Mouse (Mus musculus): Measurements from ENCODE around the gene Myo5a. TPM values are rescaled to one million over a fixed set of nuclear protein-coding genes. Genes with fewer than 3 reads are reported as not detected.

Gene Myo5a
- 23.6 and 28.0 TPM in 2 replicates for polyA plus RNA-seq (2012; rRNA removed)
- polyA plus RNA-seq (2014; fragmentation: Nextera tagmentation; extraction: Ambion mirVana), result 20.0 and 26.3 TPM in 2 replicates

DNA sequence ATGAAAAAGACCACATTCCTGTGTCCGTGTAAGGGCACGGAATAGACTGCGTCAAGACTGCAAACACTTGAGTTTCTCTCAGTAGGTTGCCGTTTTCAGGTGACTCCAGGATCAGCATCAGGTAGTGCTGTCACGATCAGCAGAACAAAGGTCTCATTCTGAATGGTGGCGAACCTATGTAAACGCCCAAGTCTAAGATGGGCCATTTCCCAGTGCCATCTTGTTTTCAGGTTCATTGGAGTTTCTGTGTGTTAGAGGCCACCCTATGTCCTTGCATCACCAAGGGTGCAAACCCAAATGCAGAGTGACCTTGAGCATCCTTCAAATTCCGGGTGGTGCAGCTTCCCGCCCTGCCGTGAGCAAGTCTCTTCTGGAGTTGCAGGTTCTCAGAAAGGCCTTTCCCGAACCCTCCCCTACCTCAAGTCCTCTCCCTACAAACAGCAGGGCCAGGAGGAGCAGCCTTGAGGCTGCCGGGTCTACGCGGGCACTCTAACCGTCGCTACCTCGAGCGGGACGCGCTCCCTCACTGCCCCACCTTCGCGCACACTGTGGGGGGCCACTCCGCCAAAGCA, at the start of gene Myo5a:
TSS of gene Myo5a (plus strand) at position 559 of the 572 bp plus-strand sequence.
- H3K4me2 ChIP-seq (replicated peaks; ENCODE audit: low read depth, low read length, severe bottlenecking), result peak within 1 kb of the TSS; percentile 85
- H3K9me3 ChIP-seq (ENCODE audit: control insufficient read depth, low read length), result no peaks in the 10 kb centered on the region
- peaks cover 4% of the 10 kb centered on the region; the same call in 1 of the 2 replicates for H3K4me1 ChIP-seq (ENCODE audit: control insufficient read depth, insufficient read depth, low read length)
- no peaks in the 10 kb centered on the region for H3K36me3 ChIP-seq (ENCODE audit: control insufficient read depth, insufficient read depth, low read length)
- H3K9ac ChIP-seq (ENCODE audit: low read depth, low read length, severe bottlenecking), result peak within 1 kb of the TSS; percentile 88
- H3K4me3 ChIP-seq (replicated peaks; ENCODE audit: low read length), result peak within 1 kb of the TSS; percentile 82
- no peaks in the 10 kb centered on the region for H3K27me3 ChIP-seq (ENCODE audit: control insufficient read depth, insufficient read depth, low read length)
- no peak for DNase-seq (ENCODE audit: low spot score)
- peak; percentile 36; the same call in 1 of the 2 replicates for ATAC-seq (ENCODE audit: low FRiP score, low read depth)
- peak within 1 kb of the TSS; percentile 92 for H3K27ac ChIP-seq (replicated peaks; ENCODE audit: low read depth, low read length)
- no peak for TF ChIP-seq POLR2A (IDR thresholded peaks at IDR 0.05; ENCODE audit: borderline replicate concordance, extremely low read depth, insufficient read depth, insufficient read length)
- WGBS, result 23% methylated on average over 22 of the region's 23 CpGs

DNA sequence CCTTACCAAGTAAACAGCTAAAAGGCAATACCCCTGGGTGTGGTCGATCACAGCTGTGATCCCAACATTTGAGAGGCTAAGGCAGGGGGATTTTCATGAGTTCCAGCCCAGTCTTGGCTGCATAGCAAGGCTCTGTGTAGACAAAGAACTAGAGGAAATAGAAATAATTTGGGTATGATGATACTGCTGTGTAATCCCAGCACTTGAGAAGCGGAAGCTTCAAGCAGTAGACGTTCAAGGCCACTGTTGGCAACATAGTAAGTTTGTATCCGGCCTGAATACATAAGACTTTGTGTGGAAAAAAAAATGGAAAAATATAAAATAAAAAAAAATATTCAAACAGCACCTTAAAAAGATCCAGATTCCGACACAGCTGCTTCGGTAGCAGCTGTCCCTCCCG, 48.3 kb upstream of the Myo5a start:
- no peak overlapping the region for H3K9ac ChIP-seq (ENCODE audit: low read depth, low read length, severe bottlenecking)
- H3K4me3 ChIP-seq (replicated peaks; ENCODE audit: low read length), result no peak overlapping the region
- no peak for ATAC-seq (ENCODE audit: low FRiP score, low read depth)
- WGBS, result 83% methylated on average over 7 of the region's 7 CpGs
- peaks cover 22% of the 10 kb centered on the region for H3K36me3 ChIP-seq (ENCODE audit: control insufficient read depth, insufficient read depth, low read length)
- DNase-seq (ENCODE audit: low spot score), result peak; percentile 14
- H3K9me3 ChIP-seq (ENCODE audit: control insufficient read depth, low read length), result no peaks in the 10 kb centered on the region
- no peak overlapping the region for H3K27ac ChIP-seq (replicated peaks; ENCODE audit: low read depth, low read length)
- no peaks in the 10 kb centered on the region for H3K4me1 ChIP-seq (ENCODE audit: control insufficient read depth, insufficient read depth, low read length)
- TF ChIP-seq POLR2A (IDR thresholded peaks at IDR 0.05; ENCODE audit: borderline replicate concordance, extremely low read depth, insufficient read depth, insufficient read length), result no peak
- H3K4me2 ChIP-seq (replicated peaks; ENCODE audit: low read depth, low read length, severe bottlenecking), result no peak overlapping the region
- H3K27me3 ChIP-seq (ENCODE audit: control insufficient read depth, insufficient read depth, low read length), result no peaks in the 10 kb centered on the region

DNA sequence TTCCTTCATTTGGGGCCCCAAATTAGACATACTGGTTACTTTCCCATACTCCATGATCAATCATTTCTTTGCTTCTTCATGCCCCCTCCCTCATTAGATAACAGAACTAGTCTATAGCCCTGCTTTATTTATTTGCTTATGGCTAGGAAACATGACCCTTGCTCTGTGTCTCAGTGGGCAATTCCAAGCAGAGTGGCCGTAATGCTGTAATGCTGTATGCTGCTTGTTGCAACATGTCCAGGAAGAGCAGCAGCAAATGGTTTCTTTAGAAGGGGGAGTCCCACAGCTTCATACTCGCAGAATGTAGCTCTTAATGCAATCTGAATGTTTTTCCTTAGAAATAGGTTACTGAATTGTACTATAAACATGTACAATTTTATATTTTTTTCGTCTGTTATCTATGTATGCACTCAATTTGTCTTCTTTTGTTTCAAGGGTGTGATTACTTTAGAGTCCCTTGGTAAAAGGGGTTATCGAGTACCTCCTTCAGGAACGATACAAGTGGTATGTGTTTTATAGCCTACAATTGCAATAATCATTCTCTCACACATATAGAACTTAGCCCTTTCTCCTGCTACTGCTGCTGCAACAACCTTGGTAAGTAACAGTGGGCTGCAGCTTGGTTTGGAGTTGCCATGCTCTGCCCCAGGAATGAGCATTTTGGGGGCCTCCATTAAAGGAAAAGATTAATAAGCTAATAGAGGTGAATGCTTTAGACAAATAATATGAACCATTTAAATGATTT, 47.5 kb upstream of the Myo5a start:
- TF ChIP-seq POLR2A (IDR thresholded peaks at IDR 0.05; ENCODE audit: borderline replicate concordance, extremely low read depth, insufficient read depth, insufficient read length), result no peak
- Histone ChIP-seq H3K9ac (ENCODE audit: low read depth, low read length, severe bottlenecking) (no peak overlapping the region), H3K4me2 (replicated peaks; ENCODE audit: low read depth, low read length, severe bottlenecking) (no peak overlapping the region), H3K9me3 (ENCODE audit: control insufficient read depth, low read length) (no peaks in the 10 kb centered on the region), H3K27ac (replicated peaks; ENCODE audit: low read depth, low read length) (no peak overlapping the region), H3K27me3 (ENCODE audit: control insufficient read depth, insufficient read depth, low read length) (no peaks in the 10 kb centered on the region), H3K4me3 (replicated peaks; ENCODE audit: low read length) (no peak overlapping the region), H3K36me3 (ENCODE audit: control insufficient read depth, insufficient read depth, low read length) (peaks cover 21% of the 10 kb centered on the region), H3K4me1 (ENCODE audit: control insufficient read depth, insufficient read depth, low read length) (no peaks in the 10 kb centered on the region)
- WGBS, result 67% methylated on average over 5 of the region's 5 CpGs
- ATAC-seq (ENCODE audit: low FRiP score, low read depth) (no peak), DNase-seq (ENCODE audit: low spot score) (no peak)

DNA sequence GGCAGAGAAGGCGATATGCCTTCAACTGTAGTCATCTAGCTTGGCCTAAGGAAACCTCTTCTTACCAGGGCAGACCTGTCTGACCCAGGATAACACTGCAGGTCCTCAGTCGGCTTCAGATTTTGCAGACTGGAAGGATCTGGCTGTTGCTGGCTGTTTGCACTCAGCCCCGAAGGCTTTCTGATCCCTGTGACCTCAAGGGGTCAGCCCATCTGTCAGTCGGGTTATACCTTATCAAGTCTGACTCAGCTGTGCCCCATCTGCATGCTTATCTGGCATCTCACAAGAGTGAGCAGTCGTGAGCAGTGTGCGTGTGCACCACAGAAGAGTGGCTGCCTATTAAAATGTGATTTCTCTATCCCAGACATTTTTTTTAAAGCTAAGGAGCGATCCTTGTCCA, 46.7 kb upstream of the Myo5a start:
- Histone ChIP-seq H3K9ac (ENCODE audit: low read depth, low read length, severe bottlenecking) (no peak overlapping the region), H3K4me1 (ENCODE audit: control insufficient read depth, insufficient read depth, low read length) (no peaks in the 10 kb centered on the region), H3K4me2 (replicated peaks; ENCODE audit: low read depth, low read length, severe bottlenecking) (no peak overlapping the region), H3K9me3 (ENCODE audit: control insufficient read depth, low read length) (no peaks in the 10 kb centered on the region), H3K4me3 (replicated peaks; ENCODE audit: low read length) (no peak overlapping the region), H3K27ac (replicated peaks; ENCODE audit: low read depth, low read length) (no peak overlapping the region), H3K36me3 (ENCODE audit: control insufficient read depth, insufficient read depth, low read length) (peaks cover 15% of the 10 kb centered on the region), H3K27me3 (ENCODE audit: control insufficient read depth, insufficient read depth, low read length) (no peaks in the 10 kb centered on the region)
- ATAC-seq (ENCODE audit: low FRiP score, low read depth) (no peak), DNase-seq (ENCODE audit: low spot score) (no peak)
- TF ChIP-seq POLR2A (IDR thresholded peaks at IDR 0.05; ENCODE audit: borderline replicate concordance, extremely low read depth, insufficient read depth, insufficient read length), result no peak
- 46% methylated on average over 7 of the region's 7 CpGs for WGBS

DNA sequence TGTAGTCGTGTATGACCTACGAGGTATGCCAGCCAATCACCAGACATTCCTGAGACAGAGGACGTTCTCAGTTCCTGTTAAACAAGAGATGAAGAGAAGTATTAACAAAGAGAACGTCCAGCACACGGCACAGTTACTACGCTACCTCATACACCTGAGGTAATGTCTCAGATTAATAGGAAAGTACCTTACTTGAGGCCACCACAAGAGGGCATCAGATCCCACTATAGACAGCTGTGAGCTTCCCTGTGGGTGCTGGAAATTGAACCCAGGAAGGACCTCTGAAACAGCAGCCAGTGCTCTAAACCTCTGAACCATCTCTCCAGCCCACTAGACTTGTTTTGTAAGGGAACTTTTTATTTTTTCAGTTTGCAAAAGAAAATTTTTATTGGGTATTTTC, 45.1 kb upstream of the Myo5a start:
- Histone ChIP-seq H3K27ac (replicated peaks; ENCODE audit: low read depth, low read length) (no peak overlapping the region), H3K27me3 (ENCODE audit: control insufficient read depth, insufficient read depth, low read length) (no peaks in the 10 kb centered on the region), H3K4me2 (replicated peaks; ENCODE audit: low read depth, low read length, severe bottlenecking) (no peak overlapping the region), H3K4me1 (ENCODE audit: control insufficient read depth, insufficient read depth, low read length) (no peaks in the 10 kb centered on the region), H3K9ac (ENCODE audit: low read depth, low read length, severe bottlenecking) (no peak overlapping the region), H3K4me3 (replicated peaks; ENCODE audit: low read length) (no peak overlapping the region), H3K9me3 (ENCODE audit: control insufficient read depth, low read length) (no peaks in the 10 kb centered on the region), H3K36me3 (ENCODE audit: control insufficient read depth, insufficient read depth, low read length) (peaks cover 4% of the 10 kb centered on the region; the same call in 1 of the 2 replicates)
- WGBS, result 77% methylated on average over 6 of the region's 6 CpGs
- ATAC-seq (ENCODE audit: low FRiP score, low read depth), result no peak
- DNase-seq (ENCODE audit: low spot score), result no peak
- no peak for TF ChIP-seq POLR2A (IDR thresholded peaks at IDR 0.05; ENCODE audit: borderline replicate concordance, extremely low read depth, insufficient read depth, insufficient read length)
